Mouse (Mus musculus): ENCODE measurements around the gene Ndufa3. TPM values are rescaled to one million over a fixed set of nuclear protein-coding genes. Genes with fewer than 3 reads are reported as not detected.

The Ndufa3 gene
- polyA plus RNA-seq, 1 experiment: 311 TPM

DNA sequence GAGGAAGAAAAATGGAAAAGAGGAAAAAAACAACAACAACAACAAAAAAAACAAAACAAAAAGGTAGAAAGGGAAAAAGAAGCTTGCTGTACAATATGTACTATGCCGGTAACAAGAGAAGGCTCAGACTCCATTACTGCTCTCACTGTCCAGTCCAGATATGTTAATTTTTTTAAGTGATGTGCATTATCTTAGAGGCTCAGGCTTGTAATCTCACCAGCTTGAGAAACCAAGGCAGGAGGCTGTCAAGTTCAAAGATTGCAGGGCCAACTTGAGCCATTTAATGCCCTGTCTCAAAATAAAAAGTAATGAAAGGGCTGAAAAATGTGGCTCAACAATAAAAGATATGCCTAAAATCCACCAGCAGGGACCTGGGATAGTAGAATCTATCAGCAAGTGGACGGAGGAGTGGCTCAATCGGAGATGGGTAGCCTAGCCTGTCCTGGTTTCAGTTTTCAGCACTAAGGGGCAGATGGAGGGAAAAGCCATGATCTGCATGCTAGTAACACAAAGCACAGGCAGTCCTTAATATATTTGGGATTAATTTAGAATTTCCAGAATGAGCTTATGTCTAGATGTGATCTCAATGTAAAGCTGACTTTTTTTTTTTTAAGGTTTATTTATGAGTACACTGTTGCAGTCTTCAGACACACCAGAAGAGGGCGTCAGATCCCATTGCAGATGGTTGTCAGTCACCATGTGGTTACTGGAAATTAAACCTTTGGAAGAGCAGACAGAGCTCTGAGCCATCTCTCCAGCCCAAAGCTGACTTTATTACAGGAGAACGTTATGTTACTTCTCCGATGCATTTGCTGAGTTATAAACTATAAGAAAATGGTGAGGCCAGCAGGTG lies 558 bp upstream of the Ndufa3 start:
- WGBS: 46% methylated on average over 6 of the region's 6 CpGs

DNA sequence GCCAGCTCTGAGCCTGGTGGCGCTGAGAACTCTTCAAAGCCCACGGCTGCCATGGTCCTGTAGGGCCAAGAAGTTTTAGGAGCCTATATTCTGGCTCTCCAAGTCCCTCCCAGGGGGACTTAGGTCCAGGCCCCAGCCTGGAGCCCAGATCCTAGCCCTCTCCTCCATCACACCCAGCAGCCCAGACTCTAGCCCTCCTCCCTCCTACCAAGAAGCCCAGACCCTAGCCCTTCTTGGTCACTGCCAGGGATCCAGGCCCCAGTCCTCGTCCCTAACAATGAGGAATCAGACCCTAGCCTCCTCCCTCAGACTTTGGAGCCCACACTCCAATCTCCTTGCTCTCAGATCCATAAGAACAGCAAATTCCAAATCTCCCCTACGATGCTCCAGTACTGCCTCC lies 11.9 kb downstream of the Ndufa3 start:
- no peaks in the 10 kb centered on the region for H3K27me3 ChIP-seq (ENCODE audit: control insufficient read depth, insufficient read depth, low read length)
- 32% methylated on average over 4 of the region's 4 CpGs for WGBS
- TF ChIP-seq POLR2A (IDR thresholded peaks at IDR 0.05; ENCODE audit: control insufficient read depth, extremely low read depth, insufficient read depth, low read length, poor library complexity) (no peak), CTCF (IDR thresholded peaks at IDR 0.05; ENCODE audit: borderline replicate concordance, control insufficient read depth, extremely low read depth, insufficient read depth, low read length, poor library complexity) (no peak)
- H3K4me3 ChIP-seq (ENCODE audit: control insufficient read depth, insufficient read depth, low read length): peak overlapping the region; percentile 77
- DNase-seq: peak; percentile 14
- no peak overlapping the region for H3K27ac ChIP-seq (ENCODE audit: control insufficient read depth, insufficient read depth, low read length)
- peaks cover 15% of the 10 kb centered on the region for H3K4me1 ChIP-seq (replicated peaks; ENCODE audit: control insufficient read depth, insufficient read depth, low read length)
- no peaks in the 10 kb centered on the region for H3K36me3 ChIP-seq (ENCODE audit: control insufficient read depth, insufficient read depth, low read length)

More for the DNA sequence above, 558 bp upstream of the Ndufa3 start:
- Histone ChIP-seq H3K4me1 (replicated peaks; ENCODE audit: control insufficient read depth, insufficient read depth, low read length) (peaks cover 4% of the 10 kb centered on the region), H3K36me3 (ENCODE audit: control insufficient read depth, insufficient read depth, low read length) (peaks cover 12% of the 10 kb centered on the region; the same call in 1 of the 2 replicates), H3K27ac (ENCODE audit: control insufficient read depth, insufficient read depth, low read length) (no peak overlapping the region), H3K4me3 (ENCODE audit: control insufficient read depth, insufficient read depth, low read length) (no peak overlapping the region), H3K27me3 (ENCODE audit: control insufficient read depth, insufficient read depth, low read length) (no peaks in the 10 kb centered on the region)
- no peak for DNase-seq
- TF ChIP-seq POLR2A (IDR thresholded peaks at IDR 0.05; ENCODE audit: control insufficient read depth, extremely low read depth, insufficient read depth, low read length, poor library complexity): no peak
- no peak for TF ChIP-seq CTCF (IDR thresholded peaks at IDR 0.05; ENCODE audit: borderline replicate concordance, control insufficient read depth, extremely low read depth, insufficient read depth, low read length, poor library complexity)

DNA sequence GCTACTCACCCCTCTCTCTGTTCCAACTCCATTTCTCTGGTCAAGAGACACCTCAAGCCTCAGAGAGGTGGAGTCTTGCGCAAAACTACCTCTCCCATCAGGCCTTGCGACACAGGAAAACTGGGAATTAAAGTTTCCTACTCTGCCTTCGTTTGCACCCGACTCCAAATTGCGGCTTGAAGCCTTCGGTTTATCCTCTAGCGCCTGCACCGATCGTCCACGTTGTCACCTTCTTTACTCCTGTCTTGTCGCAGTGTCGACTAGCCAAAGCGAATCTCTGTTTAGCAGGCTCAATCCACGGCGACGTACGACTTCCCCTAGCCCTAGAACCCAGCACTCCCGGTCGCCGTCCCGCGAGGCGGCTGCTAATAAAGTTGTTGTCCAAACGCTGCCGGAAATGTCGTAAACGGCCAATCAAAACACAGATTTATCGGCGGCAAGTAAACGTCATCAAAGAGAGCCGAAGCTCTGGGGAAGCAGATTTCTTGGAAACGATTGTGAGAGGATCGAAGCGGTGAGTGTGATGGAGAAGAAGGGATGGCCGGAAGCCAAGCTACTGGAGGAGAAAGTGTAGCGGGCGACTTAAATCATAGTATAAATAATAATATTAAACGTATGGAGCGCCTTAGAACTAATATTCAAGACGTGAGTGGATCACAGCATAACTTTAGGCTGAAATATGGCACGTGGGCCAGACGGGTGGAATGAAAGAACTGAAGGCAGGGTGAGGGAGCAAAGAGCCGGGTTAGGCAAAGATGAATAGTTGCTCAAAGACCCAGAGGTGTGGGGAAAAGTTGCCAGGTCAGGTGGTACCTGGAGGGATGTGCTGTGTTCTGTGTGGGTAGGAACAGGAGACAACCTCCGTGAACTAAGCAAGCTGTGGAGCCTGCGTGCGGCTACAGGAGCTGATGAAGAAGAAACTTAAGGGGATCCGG lies 12.6 kb downstream of the Ndufa3 start, which contains the start of the genes Tfpt and Prpf31:
Tfpt (minus strand) TSS at position 387 of the 935 bp plus-strand sequence.
Prpf31 (plus strand) TSS at position 443 of the 935 bp plus-strand sequence.
- H3K27ac ChIP-seq (ENCODE audit: control insufficient read depth, insufficient read depth, low read length): peak within 1 kb of the TSS; percentile 72
- H3K4me3 ChIP-seq (ENCODE audit: control insufficient read depth, insufficient read depth, low read length): peak within 1 kb of the TSS; percentile 77
- 0 out of 2 replicates have a peak, but pooled peaks cover 3% of the 10 kb centered on the region for H3K36me3 ChIP-seq (ENCODE audit: control insufficient read depth, insufficient read depth, low read length)
- peaks cover 15% of the 10 kb centered on the region for H3K4me1 ChIP-seq (replicated peaks; ENCODE audit: control insufficient read depth, insufficient read depth, low read length)
- H3K27me3 ChIP-seq (ENCODE audit: control insufficient read depth, insufficient read depth, low read length): no peaks in the 10 kb centered on the region
- WGBS: under 1% methylated on average over 47 of the region's 47 CpGs
- DNase-seq: peak; percentile 92
- no peak for TF ChIP-seq CTCF (IDR thresholded peaks at IDR 0.05; ENCODE audit: borderline replicate concordance, control insufficient read depth, extremely low read depth, insufficient read depth, low read length, poor library complexity)
- TF ChIP-seq POLR2A (IDR thresholded peaks at IDR 0.05; ENCODE audit: control insufficient read depth, extremely low read depth, insufficient read depth, low read length, poor library complexity): peak; percentile 52; the same call in 1 of the 2 replicates

DNA sequence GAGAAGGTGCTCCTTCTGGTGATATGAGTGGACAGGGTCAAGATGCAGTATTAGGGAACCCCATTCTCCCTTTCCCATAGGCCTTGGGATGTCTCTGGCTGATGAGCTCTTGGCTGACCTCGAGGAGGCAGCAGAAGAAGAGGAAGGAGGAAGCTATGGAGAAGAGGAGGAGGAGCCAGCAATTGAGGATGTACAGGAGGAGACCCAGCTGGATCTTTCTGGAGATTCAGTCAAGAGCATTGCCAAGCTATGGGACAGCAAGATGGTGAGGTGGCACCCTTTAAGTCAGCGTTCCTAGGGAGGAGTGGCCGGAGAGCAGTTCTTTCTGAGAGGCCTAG lies 13.3 kb downstream of the Ndufa3 start:
- H3K27me3 ChIP-seq (ENCODE audit: control insufficient read depth, insufficient read depth, low read length): no peaks in the 10 kb centered on the region
- peaks cover 15% of the 10 kb centered on the region for H3K4me1 ChIP-seq (replicated peaks; ENCODE audit: control insufficient read depth, insufficient read depth, low read length)
- H3K27ac ChIP-seq (ENCODE audit: control insufficient read depth, insufficient read depth, low read length): no peak overlapping the region
- peak overlapping the region; percentile 77 for H3K4me3 ChIP-seq (ENCODE audit: control insufficient read depth, insufficient read depth, low read length)
- 51% methylated on average over 3 of the region's 3 CpGs for WGBS
- H3K36me3 ChIP-seq (ENCODE audit: control insufficient read depth, insufficient read depth, low read length): peaks cover 9% of the 10 kb centered on the region; the same call in 1 of the 2 replicates
- no peak for DNase-seq
- TF ChIP-seq POLR2A (IDR thresholded peaks at IDR 0.05; ENCODE audit: control insufficient read depth, extremely low read depth, insufficient read depth, low read length, poor library complexity) (no peak), CTCF (IDR thresholded peaks at IDR 0.05; ENCODE audit: borderline replicate concordance, control insufficient read depth, extremely low read depth, insufficient read depth, low read length, poor library complexity) (no peak)

DNA sequence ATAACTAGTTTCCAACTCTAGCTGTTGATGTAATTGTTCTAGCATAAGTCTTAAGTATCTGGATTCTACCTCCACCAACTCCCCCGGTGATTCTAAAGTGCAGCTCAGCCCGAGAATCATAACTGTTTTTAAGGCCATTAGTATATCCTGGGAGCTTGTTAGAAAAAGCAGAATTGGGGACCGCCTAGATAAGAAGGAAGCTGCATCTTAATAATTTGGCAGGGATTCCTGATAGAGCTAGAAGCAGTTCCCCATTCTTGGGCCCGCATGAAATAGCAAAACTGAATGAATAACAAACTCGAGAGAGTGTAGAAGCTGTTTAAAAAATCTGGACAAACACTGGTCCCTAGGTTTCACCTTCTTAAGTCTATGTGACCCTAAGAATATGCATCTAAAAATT lies 26.2 kb downstream of the Ndufa3 start:
- Histone ChIP-seq H3K4me3 (ENCODE audit: control insufficient read depth, insufficient read depth, low read length) (no peak overlapping the region), H3K4me1 (replicated peaks; ENCODE audit: control insufficient read depth, insufficient read depth, low read length) (peaks cover 18% of the 10 kb centered on the region), H3K27me3 (ENCODE audit: control insufficient read depth, insufficient read depth, low read length) (no peaks in the 10 kb centered on the region), H3K27ac (ENCODE audit: control insufficient read depth, insufficient read depth, low read length) (no peak overlapping the region), H3K36me3 (ENCODE audit: control insufficient read depth, insufficient read depth, low read length) (peaks cover 3% of the 10 kb centered on the region; the same call in 1 of the 2 replicates)
- 21% methylated on average over 5 of the region's 5 CpGs for WGBS
- TF ChIP-seq CTCF (IDR thresholded peaks at IDR 0.05; ENCODE audit: borderline replicate concordance, control insufficient read depth, extremely low read depth, insufficient read depth, low read length, poor library complexity): no peak
- no peak for TF ChIP-seq POLR2A (IDR thresholded peaks at IDR 0.05; ENCODE audit: control insufficient read depth, extremely low read depth, insufficient read depth, low read length, poor library complexity)
- DNase-seq: no peak

DNA sequence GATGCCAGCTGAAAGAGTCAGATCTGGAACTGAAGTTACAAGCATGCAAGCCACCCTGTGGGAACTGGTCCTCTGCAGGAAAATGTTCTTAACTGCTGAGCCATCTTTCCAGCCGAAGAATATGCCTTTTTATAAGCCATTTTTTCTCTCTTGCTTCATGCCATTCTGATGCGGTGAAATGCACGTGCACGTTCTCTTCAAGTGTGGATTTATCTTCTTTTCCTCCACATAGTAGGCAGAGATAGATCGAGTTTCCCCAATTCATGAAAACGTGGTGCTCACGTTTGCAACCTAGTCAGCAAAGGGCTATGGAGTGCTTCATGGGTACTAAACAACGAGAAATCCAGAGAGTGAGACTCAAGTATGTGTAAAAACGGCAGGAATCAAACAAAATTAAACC lies 26.7 kb downstream of the Ndufa3 start:
- WGBS: 8% methylated on average over 9 of the region's 9 CpGs
- DNase-seq: no peak
- Histone ChIP-seq H3K36me3 (ENCODE audit: control insufficient read depth, insufficient read depth, low read length) (peaks cover 3% of the 10 kb centered on the region; the same call in 1 of the 2 replicates), H3K27ac (ENCODE audit: control insufficient read depth, insufficient read depth, low read length) (no peak overlapping the region), H3K4me3 (ENCODE audit: control insufficient read depth, insufficient read depth, low read length) (no peak overlapping the region), H3K27me3 (ENCODE audit: control insufficient read depth, insufficient read depth, low read length) (no peaks in the 10 kb centered on the region), H3K4me1 (replicated peaks; ENCODE audit: control insufficient read depth, insufficient read depth, low read length) (peaks cover 18% of the 10 kb centered on the region)
- TF ChIP-seq POLR2A (IDR thresholded peaks at IDR 0.05; ENCODE audit: control insufficient read depth, extremely low read depth, insufficient read depth, low read length, poor library complexity) (no peak), CTCF (IDR thresholded peaks at IDR 0.05; ENCODE audit: borderline replicate concordance, control insufficient read depth, extremely low read depth, insufficient read depth, low read length, poor library complexity) (no peak)
